Mouse (Mus musculus) olfactory bulb, adult 2 months (tissue): Measurements from ENCODE around the gene Pxdn.

Source experiments
- CTCF ChIP-seq: fragments of 200-500 bp; IDR thresholded peaks from 2 replicates; pipeline ENCODE4 v1.5.1; 2012; ENCODE audit warnings: low read depth, mild to moderate bottlenecking, low read length, moderate library complexity; ENCODE audit not compliant: insufficient read depth
- POLR2A ChIP-seq: fragments of 200-500 bp; IDR thresholded peaks from 2 replicates; pipeline ENCODE4 v1.6.1; 2012; ENCODE audit warnings: mild to moderate bottlenecking, low read depth, low read length, moderate library complexity; ENCODE audit not compliant: insufficient read depth

DNA sequence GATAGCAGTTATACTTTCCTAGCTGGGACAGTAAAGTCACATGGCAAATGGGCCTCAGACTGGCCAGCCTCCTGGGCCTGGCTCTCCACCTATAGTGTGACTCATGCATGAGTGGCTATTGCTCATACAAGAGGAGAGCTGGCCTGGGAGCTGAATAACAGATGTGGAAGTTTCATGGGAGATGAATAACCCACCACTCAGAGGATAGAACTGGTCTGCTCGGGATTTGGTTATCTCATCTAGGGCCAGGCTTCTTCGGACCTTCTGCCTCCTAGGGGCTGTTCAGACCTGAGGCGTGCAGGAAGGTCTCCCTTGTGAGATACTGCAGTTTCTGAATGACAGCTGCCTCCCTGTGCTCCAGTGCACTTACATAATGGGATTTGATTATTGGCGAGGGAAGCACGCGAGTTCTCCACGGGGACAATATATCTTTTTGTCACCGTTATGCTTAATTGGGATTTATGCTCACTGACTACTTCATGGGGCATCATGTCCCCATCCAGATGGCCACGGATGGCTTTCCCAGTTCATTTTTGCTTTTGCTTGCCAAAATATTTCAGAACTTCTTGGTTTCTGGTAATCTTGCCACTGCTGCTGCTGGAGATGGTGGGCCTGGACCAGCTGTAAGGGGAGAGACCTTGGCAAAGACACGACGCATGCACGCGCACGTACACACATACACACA, 66.4 kb downstream of the Pxdn start:
- TF ChIP-seq CTCF: no peak
- TF ChIP-seq POLR2A: no peak
